Mouse (Mus musculus) gastrocnemius, postnatal 4 days (tissue): ENCODE measurements around the gene Invs. TPM values are rescaled to one million over a fixed set of nuclear protein-coding genes. Genes with fewer than 3 reads are reported as not detected.

ENCODE experiments used
- DNase-seq, 2 experiments: peaks; one replicate each; pipeline ENCODE4 v3.0.0; 2021 to 2022; ENCODE audit warnings: low spot score in 2 of 2, mixed read lengths in 2 of 2
- long read RNA-seq, 2 experiments: library from polyadenylated mRNA; stranded (forward); transcript quantifications; one replicate each; pipeline ENCODE4 v2.0.0; 2021
- total RNA-seq, 2 experiments: library from RNA; stranded (reverse); gene quantifications; 2 replicates each; pipeline ENCODE4 v1.2.3; 2021

Gene Invs
- 1 to 10 TPM; 6.7 to 7.0 TPM for total RNA-seq
- long read RNA-seq, experiment 1, result 0 reads
- long read RNA-seq, experiment 2, result 0 reads

GRCm38 (mm10) chr4:48279498-48280134, at the start of gene Invs, which contains the start of gene Erp44:
Invs (plus strand) TSS chr4:48279760.
Erp44 (minus strand) TSS chr4:48279558.
- DNase-seq, result peak; percentile 82 to 91

- no peak for DNase-seq
These were observed 42.8 kb upstream of the Invs start for GRCm38 (mm10) chr4:48236721-48237120.

GRCm38 (mm10) chr4:48239046-48239445, 40.5 kb upstream of the Invs start:
- no peak for DNase-seq

- DNase-seq, result no peak
These were observed 37.1 kb upstream of the Invs start for GRCm38 (mm10) chr4:48242482-48242881.

GRCm38 (mm10) chr4:48243737-48244136, 35.8 kb upstream of the Invs start:
- no peak for DNase-seq

GRCm38 (mm10) chr4:48244280-48244679, 35.3 kb upstream of the Invs start:
- no peak for DNase-seq

- no peak for DNase-seq
These were observed 26.3 kb upstream of the Invs start for GRCm38 (mm10) chr4:48253266-48253665.

- no peak for DNase-seq
These were observed 21.5 kb upstream of the Invs start for GRCm38 (mm10) chr4:48258045-48258444.

- DNase-seq, result no peak
These were observed 11.9 kb upstream of the Invs start for GRCm38 (mm10) chr4:48267683-48268082.

GRCm38 (mm10) chr4:48268127-48268526, 11.4 kb upstream of the Invs start:
- no peak for DNase-seq

- no peak for DNase-seq
These were observed 9.0 kb upstream of the Invs start for GRCm38 (mm10) chr4:48270532-48270931.

GRCm38 (mm10) chr4:48271838-48272237, 7.7 kb upstream of the Invs start:
- no peak for DNase-seq

- no peak for DNase-seq
These were observed 6.3 kb upstream of the Invs start for GRCm38 (mm10) chr4:48273119-48273829.

- DNase-seq, result no peak
These were observed 3.8 kb upstream of the Invs start for GRCm38 (mm10) chr4:48275736-48276135.

GRCm38 (mm10) chr4:48277011-48277410, 2.5 kb upstream of the Invs start:
- no peak for DNase-seq

GRCm38 (mm10) chr4:48278757-48279497, 633 bp upstream of the Invs start:
- peak in 1 of 2 experiments; percentile 14 for DNase-seq

GRCm38 (mm10) chr4:48281121-48281520, 1.6 kb downstream of the Invs start:
- DNase-seq, result no peak

GRCm38 (mm10) chr4:48287086-48287757, 7.7 kb downstream of the Invs start:
- DNase-seq, result no peak

- no peak for DNase-seq
These were observed 35.3 kb downstream of the Invs start for GRCm38 (mm10) chr4:48314814-48315213.

GRCm38 (mm10) chr4:48316036-48316435, 36.5 kb downstream of the Invs start:
- no peak for DNase-seq

GRCm38 (mm10) chr4:48321276-48321675, 41.7 kb downstream of the Invs start:
- DNase-seq, result no peak
